Mouse (Mus musculus): ENCODE data around the gene Cox20.

The Cox20 gene

GRCm38 (mm10) chr1:178357776-178358710, 39.1 kb downstream of the Cox20 start:
- no peak for DNase-seq (ENCODE audit: low spot score)

GRCm38 (mm10) chr1:178360264-178360663, 41.3 kb downstream of the Cox20 start:
- no peak for DNase-seq (ENCODE audit: low spot score)

- no peak for DNase-seq (ENCODE audit: low spot score)
Measured at GRCm38 (mm10) chr1:178360702-178361101, 41.8 kb downstream of the Cox20 start.

- no peak for DNase-seq (ENCODE audit: low spot score)
Measured at GRCm38 (mm10) chr1:178365171-178365570, 46.2 kb downstream of the Cox20 start.

- no peak for DNase-seq (ENCODE audit: low spot score)
Measured at GRCm38 (mm10) chr1:178368121-178368520, 49.2 kb downstream of the Cox20 start.

- peak; percentile 79 for DNase-seq (ENCODE audit: low spot score)
Measured at GRCm38 (mm10) chr1:178368548-178369271, 49.8 kb downstream of the Cox20 start.

- DNase-seq (ENCODE audit: low spot score), result no peak
Measured at GRCm38 (mm10) chr1:178369272-178369651, 50.3 kb downstream of the Cox20 start.

Data from spleen, adult 12 weeks (tissue).